Mouse (Mus musculus): ENCODE measurements at regions not wholly inside any gene's neighbourhood (a gene's known extent, or its start where the extent isn't known, plus 50 kb on each side); places are given as distances from the start of the nearest gene placed in this dataset.
"Not testable (repeated sequence)": the region's sequence is repeated elsewhere in the genome, so short reads cannot be mapped to it uniquely, and the experiment has no call there.

DNA sequence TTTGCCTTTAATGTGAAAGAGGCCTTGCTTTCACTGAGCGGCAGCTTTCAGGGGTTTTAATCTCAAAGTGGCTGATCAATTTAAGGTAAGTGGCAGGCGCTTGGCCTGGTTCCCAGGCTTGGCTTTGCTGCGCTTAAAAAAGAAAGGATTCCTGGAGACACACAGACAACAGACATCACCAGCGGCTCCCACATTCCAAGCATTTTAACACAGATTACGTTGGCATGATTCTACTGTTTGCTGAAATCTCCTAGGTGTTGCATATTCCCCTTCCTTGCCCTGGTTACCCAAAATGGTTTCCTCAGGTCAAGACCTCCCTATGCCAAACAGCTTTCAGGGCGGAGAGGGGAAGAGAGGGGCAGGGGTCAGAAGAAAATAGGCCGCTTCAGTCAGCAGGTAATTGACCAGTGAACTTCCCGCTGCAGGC, 51.3 kb upstream of the Cdk6 start:
- not testable (repeated sequence) for TF ChIP-seq POLR2A (IDR thresholded peaks at IDR 0.05; ENCODE audit: low read depth, low read length); CTCF (IDR thresholded peaks at IDR 0.05; ENCODE audit: extremely low read depth, insufficient read depth, insufficient read length, insufficient replicate concordance)
